Mouse (Mus musculus): ENCODE measurements around the gene Adarb1.

DNA sequence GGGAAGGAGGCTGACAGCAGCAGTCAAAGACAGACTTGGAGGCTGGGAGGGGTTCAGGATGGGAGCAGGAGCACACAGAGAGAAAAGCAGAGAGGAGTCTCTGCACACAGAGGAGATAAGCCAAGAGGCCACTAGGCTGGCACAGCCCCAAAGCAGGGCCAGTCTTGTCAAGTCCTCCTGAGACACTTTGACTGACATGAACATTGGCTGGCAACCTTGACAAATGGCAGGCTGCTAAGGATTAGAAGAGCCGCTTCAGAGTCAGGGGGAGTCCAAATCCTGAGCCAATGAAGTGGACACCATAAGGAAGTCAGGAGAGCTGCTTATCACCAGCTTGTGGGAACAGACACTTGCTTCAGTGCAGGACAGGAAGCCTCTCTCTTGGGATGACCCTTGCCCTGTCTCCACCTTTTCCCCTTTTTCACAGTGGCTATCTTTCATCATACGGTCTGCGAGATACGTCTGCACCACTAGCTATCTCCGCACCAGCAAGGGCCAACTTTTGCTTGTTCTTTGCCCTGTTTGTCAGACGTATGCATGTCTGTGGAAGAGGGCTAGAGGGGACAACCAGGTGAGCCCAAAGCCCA, 20.9 kb downstream of the Adarb1 start:
- TF ChIP-seq CTCF (IDR thresholded peaks at IDR 0.05; ENCODE audit: borderline replicate concordance, extremely low read depth, insufficient read depth, insufficient read length), result no peak
- TF ChIP-seq POLR2A (IDR thresholded peaks at IDR 0.05; ENCODE audit: borderline replicate concordance, extremely low read depth, insufficient read depth, insufficient read length, poor library complexity, severe bottlenecking), result no peak

Measured in brain, embryonic 14.5 days (tissue).